Mouse (Mus musculus) hindbrain, embryonic 13.5 days (tissue): ENCODE data around the gene Marf1. TPM values are rescaled to one million over a fixed set of nuclear protein-coding genes. Genes with fewer than 3 reads are reported as not detected.
"Not testable (repeated sequence)": the region's sequence is repeated elsewhere in the genome, so short reads cannot be mapped to it uniquely, and the experiment has no call there.

Experiments used
- ATAC-seq: fragments of 200-750 bp; cut with Nextera tagmentation; 2 replicates; pipeline ENCODE4 v1.8.0; 2017; ENCODE audit warnings: moderate TSS enrichment; ENCODE audit not compliant: low FRiP score
- H3K27ac ChIP-seq: fragments of 300-500 bp; sonication (generic); 2 replicates; pipeline ENCODE4 v1.5.1; 2015; ENCODE audit warnings: inconsistent platforms, mild to moderate bottlenecking, moderate library complexity
- H3K27me3 ChIP-seq: fragments of 300-500 bp; sonication (generic); 2 replicates; pipeline ENCODE4 v1.6.1; 2015; ENCODE audit warnings: mild to moderate bottlenecking, inconsistent platforms
- H3K36me3 ChIP-seq: fragments of 300-500 bp; sonication (generic); 2 replicates; pipeline ENCODE4 v1.6.1; 2015; ENCODE audit warnings: mild to moderate bottlenecking, inconsistent platforms
- H3K4me1 ChIP-seq: fragments of 300-500 bp; sonication (generic); replicated peaks from 2 replicates; pipeline ENCODE4 v1.6.1; 2015; ENCODE audit warnings: inconsistent platforms
- H3K4me2 ChIP-seq: fragments of 300-500 bp; sonication (generic); 2 replicates; pipeline ENCODE4 v1.6.1; 2015; ENCODE audit warnings: inconsistent platforms, mild to moderate bottlenecking, moderate library complexity
- H3K4me3 ChIP-seq: fragments of 300-500 bp; sonication (generic); 2 replicates; pipeline ENCODE4 v1.5.1; 2015; ENCODE audit warnings: mild to moderate bottlenecking, inconsistent platforms
- H3K9ac ChIP-seq: fragments of 300-500 bp; sonication (generic); 2 replicates; pipeline ENCODE4 v1.6.1; 2015; ENCODE audit warnings: mild to moderate bottlenecking, inconsistent platforms
- H3K9me3 ChIP-seq: fragments of 300-500 bp; sonication (generic); 2 replicates; pipeline ENCODE4 v1.6.1; 2016; ENCODE audit warnings: inconsistent platforms
- WGBS: fragments of 180-500 bp; shearing (Covaris S2); methylation state at CpG from one replicate; pipeline ENCODE4 v1.1.7; 2015; 5-methylcytosine and 5-hydroxymethylcytosine counted together
- microRNA counts: library from miRNA; unstranded; fragments of <30 nt; microRNA quantifications from one replicate; lab custom pipeline; 2016
- microRNA-seq: library from miRNA; unstranded; fragments of <30 nt; microRNA quantifications from one replicate; pipeline ENCODE4, GENCODE M21; 2016
- polyA plus RNA-seq: library from polyadenylated mRNA; unstranded; fragments of >200 nt; fragmentation: Nextera tagmentation; extraction: Ambion mirVana; gene quantifications from 2 replicates; pipeline ENCODE4 v1.2.1, GENCODE M21; 2015

Gene Marf1
- polyA plus RNA-seq, 1 experiment from 2014 or later: 17.9 TPM

DNA sequence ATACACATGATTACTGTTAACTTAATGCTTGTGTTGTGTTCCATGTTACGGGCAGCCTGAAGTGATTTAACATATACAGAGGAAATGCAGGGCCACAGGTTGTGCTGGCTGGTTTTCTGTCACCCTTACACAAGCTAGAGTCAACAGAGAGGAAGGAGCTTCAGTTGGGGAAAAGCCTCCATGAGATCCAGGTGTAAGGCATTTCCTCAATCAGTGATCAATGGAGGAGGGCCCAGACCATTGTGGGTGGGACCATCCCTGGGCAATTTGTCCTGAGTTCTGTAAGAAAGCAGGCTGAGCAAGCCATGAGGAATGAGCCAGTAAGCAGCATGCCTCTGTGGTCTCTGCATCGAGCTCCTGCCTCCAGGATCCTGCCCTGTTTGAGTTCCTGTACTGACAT is 71.4 kb downstream of the Marf1 start:
- H3K9ac ChIP-seq: no peak overlapping the region
- no peak overlapping the region for H3K4me2 ChIP-seq
- no peaks in the 10 kb centered on the region for H3K9me3 ChIP-seq
- H3K27me3 ChIP-seq: no peaks in the 10 kb centered on the region
- H3K27ac ChIP-seq: no peak overlapping the region
- ATAC-seq: no peak
- no peak overlapping the region for H3K4me3 ChIP-seq
- H3K4me1 ChIP-seq: no peaks in the 10 kb centered on the region
- 91% methylated on average over 2 of the region's 2 CpGs for WGBS
- H3K36me3 ChIP-seq: peaks cover 63% of the 10 kb centered on the region

DNA sequence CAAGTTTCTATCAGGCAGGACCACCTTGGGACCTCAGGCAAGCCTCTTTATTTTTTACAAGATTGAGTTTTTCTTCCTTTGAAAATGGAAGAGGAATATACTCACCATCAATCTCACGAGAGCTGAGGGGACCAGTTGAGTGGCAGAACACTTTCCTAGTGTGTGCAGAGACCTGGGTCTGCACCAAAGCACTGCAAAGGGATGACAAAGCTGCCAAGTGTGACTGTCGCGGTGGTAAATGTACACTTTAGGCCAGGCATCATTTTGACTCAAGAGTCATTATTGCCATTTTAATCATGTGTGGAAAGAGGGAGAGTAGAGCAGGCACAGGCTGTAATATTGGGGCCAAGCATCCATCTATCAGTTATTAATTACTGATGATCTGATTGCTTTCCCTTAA is 73.9 kb downstream of the Marf1 start:
- peaks cover 46% of the 10 kb centered on the region for H3K36me3 ChIP-seq
- 92% methylated on average over 3 of the region's 3 CpGs for WGBS
- H3K9me3 ChIP-seq: no peaks in the 10 kb centered on the region
- no peak overlapping the region for H3K4me2 ChIP-seq
- H3K4me1 ChIP-seq: no peaks in the 10 kb centered on the region
- no peak for ATAC-seq
- no peak overlapping the region for H3K9ac ChIP-seq
- H3K27me3 ChIP-seq: no peaks in the 10 kb centered on the region
- no peak overlapping the region for H3K4me3 ChIP-seq
- no peak overlapping the region for H3K27ac ChIP-seq

DNA sequence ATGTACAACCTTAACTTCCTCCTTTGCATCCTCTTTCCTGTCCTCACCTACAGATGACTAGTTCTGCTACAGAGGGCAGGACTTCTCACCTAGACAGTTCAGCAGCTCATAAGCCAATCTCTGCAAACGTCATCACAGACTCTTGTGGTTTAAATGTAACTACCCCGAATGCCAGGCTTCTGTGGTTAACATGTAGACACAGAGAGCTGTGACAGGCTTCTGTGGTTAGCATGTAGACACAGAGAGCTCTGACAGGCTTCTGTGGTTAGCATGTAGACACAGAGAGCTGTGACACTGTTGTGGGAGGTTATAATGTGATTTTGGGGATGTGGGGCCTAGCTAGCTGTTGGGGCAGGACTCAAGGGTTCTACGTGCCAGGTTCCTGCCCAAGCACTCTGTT is 74.9 kb downstream of the Marf1 start:
- H3K9me3 ChIP-seq: no peaks in the 10 kb centered on the region
- H3K27ac ChIP-seq: no peak overlapping the region
- peaks cover 36% of the 10 kb centered on the region for H3K36me3 ChIP-seq
- no peaks in the 10 kb centered on the region for H3K4me1 ChIP-seq
- no peak overlapping the region for H3K4me2 ChIP-seq
- ATAC-seq: no peak
- H3K4me3 ChIP-seq: no peak overlapping the region
- H3K9ac ChIP-seq: no peak overlapping the region
- no peaks in the 10 kb centered on the region for H3K27me3 ChIP-seq
- WGBS: 86% methylated on average over 3 of the region's 3 CpGs

DNA sequence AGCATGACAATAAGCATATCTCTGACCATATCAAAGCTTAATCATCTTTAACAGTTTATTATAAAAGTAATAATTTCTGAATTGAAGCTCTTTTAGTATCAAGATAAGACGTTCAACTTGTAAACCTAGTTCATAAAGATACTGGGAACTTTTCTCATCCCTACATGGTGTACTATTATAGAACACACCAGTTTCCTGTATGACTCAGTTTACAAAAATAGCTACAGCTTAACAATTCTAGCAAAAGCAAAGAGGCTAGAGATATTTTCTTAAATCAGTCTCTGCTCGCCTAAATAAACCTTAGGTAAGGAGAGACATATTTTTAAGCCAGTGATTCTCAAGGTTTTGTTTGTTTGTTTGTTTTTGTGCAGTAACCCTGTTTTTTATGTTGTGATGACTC is 80.2 kb downstream of the Marf1 start:
- Histone ChIP-seq H3K9ac (no peak overlapping the region), H3K27ac (no peak overlapping the region), H3K27me3 (no peaks in the 10 kb centered on the region), H3K4me3 (no peak overlapping the region), H3K4me2 (no peak overlapping the region), H3K36me3 (no peaks in the 10 kb centered on the region; the same call in 1 of the 2 replicates), H3K4me1 (no peaks in the 10 kb centered on the region), H3K9me3 (no peaks in the 10 kb centered on the region)
- no peak for ATAC-seq
- 88% methylated on average over 2 of the region's 2 CpGs for WGBS

DNA sequence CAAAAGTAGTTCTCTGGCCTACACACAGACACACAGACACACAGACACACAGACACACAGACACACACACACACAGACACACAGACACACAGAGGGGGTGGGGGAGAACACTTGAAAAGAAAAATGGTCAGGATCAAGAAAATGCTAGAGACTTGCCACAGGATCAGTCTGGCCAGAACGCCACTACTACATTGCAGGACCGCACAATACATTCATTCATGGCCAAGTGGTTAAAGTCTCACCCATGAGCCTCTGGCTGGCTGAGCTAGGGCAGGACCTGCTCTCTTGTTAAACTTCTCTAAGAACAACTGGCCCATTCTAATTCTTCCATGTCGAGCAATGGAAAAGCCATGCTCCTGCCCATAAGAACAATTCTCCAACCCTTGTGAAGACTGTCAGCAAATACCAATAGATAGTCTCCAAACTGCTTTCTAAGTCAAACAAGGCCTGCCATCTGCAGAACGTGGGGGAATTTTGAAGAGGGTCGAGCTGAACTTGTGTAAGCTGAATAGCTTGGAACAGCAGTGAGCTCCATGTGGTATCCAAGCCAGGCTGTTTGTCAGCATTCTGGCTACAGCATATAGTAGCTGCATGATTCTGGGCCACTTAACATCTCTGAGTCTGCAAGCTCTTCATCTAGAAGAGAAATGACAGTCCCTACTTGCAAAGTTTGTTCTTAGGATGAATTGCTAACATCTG is 92.5 kb downstream of the Marf1 start:
- no peak for ATAC-seq
- Histone ChIP-seq H3K4me1 (no peaks in the 10 kb centered on the region), H3K27ac (no peak overlapping the region), H3K9ac (no peak overlapping the region), H3K36me3 (peaks cover 15% of the 10 kb centered on the region), H3K4me3 (no peak overlapping the region), H3K4me2 (no peak overlapping the region), H3K27me3 (no peaks in the 10 kb centered on the region), H3K9me3 (no peaks in the 10 kb centered on the region)
- 83% methylated on average over 5 of the region's 5 CpGs for WGBS

DNA sequence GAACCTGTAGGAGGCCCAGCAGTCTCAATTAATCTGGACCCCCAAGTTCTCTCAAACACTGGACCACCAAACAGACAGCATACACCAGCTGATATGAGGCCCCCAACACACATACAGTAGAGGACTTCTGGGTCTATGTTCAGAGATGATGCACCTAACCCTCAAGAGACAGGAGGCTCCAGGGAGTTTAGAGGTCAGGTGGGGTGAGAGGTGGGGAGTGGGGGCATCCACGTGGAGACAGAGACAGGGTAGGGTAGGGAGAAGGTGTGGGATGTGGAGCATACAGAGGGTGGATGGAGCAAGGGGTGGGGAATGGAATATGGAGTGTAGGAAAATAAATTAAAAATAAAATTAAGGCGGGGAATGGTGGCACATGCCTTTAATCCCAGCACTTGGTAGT is 94.5 kb downstream of the Marf1 start:
- not testable (repeated sequence) for H3K27me3 ChIP-seq, H3K9me3 ChIP-seq, H3K4me1 ChIP-seq, H3K4me2 ChIP-seq, H3K27ac ChIP-seq, H3K9ac ChIP-seq, ATAC-seq, H3K4me3 ChIP-seq
- H3K36me3 ChIP-seq: peaks cover 15% of the 10 kb centered on the region
- WGBS: 89% methylated on average over 2 of the region's 2 CpGs

DNA sequence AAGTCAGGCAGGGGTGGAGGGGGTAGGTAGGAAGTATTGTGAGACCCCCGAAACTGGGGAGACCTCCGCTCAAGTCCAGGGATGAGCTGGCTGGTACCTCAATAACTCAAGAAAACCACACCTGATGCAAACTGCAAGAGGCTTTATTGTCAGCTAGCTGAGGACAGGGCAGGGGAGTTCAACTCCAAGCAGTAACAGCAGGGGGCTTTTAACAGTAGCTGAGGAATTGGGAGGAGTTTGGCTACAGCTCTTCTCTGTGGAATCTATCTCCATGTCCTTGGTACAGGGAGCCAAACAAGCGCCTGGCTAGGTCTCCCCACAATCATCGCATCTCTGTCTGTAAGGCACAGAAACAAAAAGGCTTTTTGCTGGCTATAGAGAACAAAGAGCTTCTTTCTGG is 96.6 kb downstream of the Marf1 start:
- H3K4me1 ChIP-seq, H3K27me3 ChIP-seq, H3K27ac ChIP-seq, H3K9me3 ChIP-seq, H3K4me3 ChIP-seq, H3K4me2 ChIP-seq, H3K9ac ChIP-seq, ATAC-seq: not testable (repeated sequence)
- WGBS: 88% methylated on average over 4 of the region's 4 CpGs
- peaks cover 18% of the 10 kb centered on the region for H3K36me3 ChIP-seq

DNA sequence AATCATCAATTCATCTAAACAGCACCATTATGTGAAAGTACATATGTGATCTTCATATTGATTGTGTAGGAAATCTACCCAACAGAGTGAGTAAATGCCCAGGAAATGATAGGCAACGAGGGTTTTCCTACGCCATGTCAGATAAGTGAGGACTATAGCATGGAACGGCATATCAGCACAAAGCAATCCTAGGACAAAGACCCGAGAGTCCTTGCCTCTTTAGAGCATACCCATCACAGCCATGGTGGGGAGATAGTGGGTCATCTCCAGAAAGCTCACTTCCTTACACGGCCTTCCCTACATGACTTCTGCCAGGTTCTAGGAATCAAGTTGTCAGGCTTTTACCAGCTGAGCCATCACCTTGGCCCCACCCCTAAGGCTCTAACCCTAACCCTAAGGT is 103.3 kb downstream of the Marf1 start:
- no peak overlapping the region for H3K9ac ChIP-seq
- H3K36me3 ChIP-seq: peaks cover 3% of the 10 kb centered on the region; the same call in 1 of the 2 replicates
- H3K27ac ChIP-seq: no peak overlapping the region
- peaks cover 13% of the 10 kb centered on the region for H3K4me1 ChIP-seq
- no peak overlapping the region for H3K4me3 ChIP-seq
- no peaks in the 10 kb centered on the region for H3K9me3 ChIP-seq
- no peak overlapping the region for H3K4me2 ChIP-seq
- H3K27me3 ChIP-seq: no peaks in the 10 kb centered on the region
- 85% methylated on average over 5 of the region's 5 CpGs for WGBS
- ATAC-seq: no peak

MicroRNA genes within 50 kb of the gene (microRNA counts, 519-probe panel; counts per million panel counts)
- 3,829 counts per million, percentile 57 among the panel's probes with 10 or more counts for microRNA mmu-miR-484 (lab: Ali Mortazavi, UCI)

Small RNAs within 50 kb of the gene (microRNA-seq; reads per million reads assigned to microRNA genes)
- gene Gm27671: not detected
- 2,822 reads per million, percentile 85 among the genes with 10 or more reads in this experiment for gene Mir484

Other genes with a start within 250 kb of the Marf1 start
- gene 2900011O08Rik, start 176.7 kb downstream of the Marf1 start, polyA plus RNA-seq: 128 and 134 TPM in 2 replicates
- 1.1 and 1.3 TPM in 2 replicates for gene Ifitm7, start 176.5 kb downstream of the Marf1 start, polyA plus RNA-seq
- 35.6 and 39.3 TPM in 2 replicates for gene Nde1, start 76 bp downstream of the Marf1 start, polyA plus RNA-seq
- 0.53 and 0.84 TPM in 2 replicates for gene Myh11, start 128.0 kb upstream of the Marf1 start, polyA plus RNA-seq
- 193 and 197 TPM in 2 replicates for gene Fopnl, start 154.1 kb upstream of the Marf1 start, polyA plus RNA-seq
- 8.0 and 10.9 TPM in 2 replicates for gene Abcc1, start 198.2 kb upstream of the Marf1 start, polyA plus RNA-seq